Mouse (Mus musculus) C2C12 (cell line): Measurements from ENCODE around the gene Nmb.

ENCODE experiments used
- CEBPB ChIP-seq: IDR thresholded peaks from one replicate; pipeline ENCODE4 v1.6.1; 2011; ENCODE audit warnings: low read depth, mild to moderate bottlenecking, control low read depth, moderate library complexity
- CTCF ChIP-seq: IDR thresholded peaks from one replicate; pipeline ENCODE4 v1.5.1; 2011; ENCODE audit not compliant: control insufficient read depth, insufficient read depth, insufficient read length
- FOSL1 ChIP-seq: IDR thresholded peaks from one replicate; pipeline ENCODE4 v1.8.0; 2011; ENCODE audit warnings: mild to moderate bottlenecking, low read length; ENCODE audit not compliant: poor library complexity, insufficient read depth, severe bottlenecking
- MAX ChIP-seq: IDR thresholded peaks from one replicate; pipeline ENCODE4 v1.6.1; 2011; ENCODE audit warnings: mild to moderate bottlenecking, control low read depth
- MYOD1 ChIP-seq: IDR thresholded peaks from one replicate; pipeline ENCODE4 v1.6.1; 2011; ENCODE audit warnings: low read depth; ENCODE audit not compliant: control insufficient read depth, insufficient read length
- MYOG ChIP-seq: IDR thresholded peaks from one replicate; pipeline ENCODE4 v1.6.1; 2011; ENCODE audit not compliant: control insufficient read depth, insufficient read length; ENCODE audit errors: extremely low read depth
- USF1 ChIP-seq: IDR thresholded peaks from one replicate; pipeline ENCODE4 v1.6.1; 2011; ENCODE audit warnings: low read depth, mild to moderate bottlenecking, control low read depth, moderate library complexity

- TF ChIP-seq MAX: no peak
- no peak for TF ChIP-seq CTCF
- no peak for TF ChIP-seq USF1
- no peak for TF ChIP-seq MYOD1
- no peak for TF ChIP-seq CEBPB
- no peak for TF ChIP-seq MYOG
- no peak for TF ChIP-seq FOSL1
Observed at GRCm38 (mm10) chr7:80932777-80933176, 27.9 kb upstream of the Nmb start.
